Mouse (Mus musculus) liver, postnatal 0 days (tissue): Measurements from ENCODE around the gene Slc22a15.

Experiments
- CTCF ChIP-seq: sonication (generic); IDR thresholded peaks from 2 replicates; pipeline ENCODE4 v1.5.1; 2016; ENCODE audit warnings: antibody characterized with exemption, low read depth
- EP300 ChIP-seq: IDR thresholded peaks from 2 replicates; pipeline ENCODE4 v1.6.1; 2016; ENCODE audit warnings: antibody characterized with exemption, low read depth, mild to moderate bottlenecking

DNA sequence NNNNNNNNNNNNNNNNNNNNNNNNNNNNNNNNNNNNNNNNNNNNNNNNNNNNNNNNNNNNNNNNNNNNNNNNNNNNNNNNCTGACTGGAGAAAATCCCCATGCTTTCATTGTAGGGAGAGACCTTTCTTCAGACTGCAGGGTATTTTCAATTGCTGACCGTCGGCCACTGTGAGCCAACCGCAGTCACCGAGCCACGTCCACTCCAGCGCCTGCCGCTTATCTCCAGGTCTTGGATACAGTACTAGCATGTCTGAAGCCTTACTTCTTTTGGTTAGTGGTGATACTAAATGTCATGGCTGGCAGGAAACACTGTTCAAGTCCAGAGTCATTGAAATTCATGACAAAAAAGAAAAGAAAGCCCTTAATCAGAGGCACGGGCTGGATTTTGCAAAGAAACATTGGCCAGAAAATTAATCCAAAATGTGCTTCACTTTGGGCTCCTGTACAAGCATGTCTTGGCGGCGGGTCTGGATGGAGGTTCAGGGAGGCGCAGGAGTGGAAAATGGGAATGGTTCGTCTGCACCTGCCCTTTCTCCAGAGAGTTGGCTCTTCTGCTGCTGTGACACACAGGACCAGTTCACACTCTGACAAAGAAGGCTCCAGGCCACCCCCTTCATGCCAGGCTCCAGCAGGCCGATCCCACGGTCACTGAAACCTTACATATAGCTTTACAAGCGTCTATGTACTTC lies 37.0 kb upstream of the Slc22a15 start:
- no peak for TF ChIP-seq CTCF
- TF ChIP-seq EP300: no peak
